Mouse (Mus musculus): ENCODE results near the gene Nags. TPM values are rescaled to one million over a fixed set of nuclear protein-coding genes. Genes with fewer than 3 reads are reported as not detected.

The Nags gene
- total RNA-seq, 2 experiments from 2014 or later: 1.3 to 3.1 TPM

Other genes starting within 250 kb of the Nags start
- under 1 TPM; 0.20 to 0.25 TPM for gene Sost, start 178.5 kb upstream of the Nags start, total RNA-seq (2021)
- gene Cfap97d1, start 161.2 kb upstream of the Nags start, total RNA-seq (2021): not detected
- 10 to 100 TPM; 62.2 to 71.6 TPM for gene Dusp3, start 158.5 kb upstream of the Nags start, total RNA-seq (2021)
- gene Mpp3, start 117.1 kb upstream of the Nags start, total RNA-seq (2021): 10 to 100 TPM; 19.2 to 24.4 TPM
- 10 to 100 TPM; 10.7 to 15.6 TPM for gene Cd300lg, start 104.0 kb upstream of the Nags start, total RNA-seq (2021)
- gene Mpp2, start 57.0 kb upstream of the Nags start, total RNA-seq (2021): 10 to 100 TPM in 1 of 2 experiments, 1 to 10 TPM in 1; 8.8 to 11.5 TPM
- gene Ppy, start 44.2 kb upstream of the Nags start, total RNA-seq (2021): 1 to 10 TPM in 1 of 2 experiments, not detected in 1; 7.4 TPM
- gene Pyy, start 37.7 kb upstream of the Nags start, total RNA-seq (2021): 10 to 100 TPM in 1 of 2 experiments, not detected in 1; 25.9 TPM
- gene Tmem101, start 10.9 kb downstream of the Nags start, total RNA-seq (2021): 10 to 100 TPM; 21.8 to 22.5 TPM
- gene Lsm12, start 39.8 kb downstream of the Nags start, total RNA-seq (2021): 10 to 100 TPM; 83.5 to 83.6 TPM
- gene G6pc3, start 44.1 kb downstream of the Nags start, total RNA-seq (2021): 10 to 100 TPM; 86.3 to 93.3 TPM
- 100 to 1,000 TPM; 123 to 125 TPM for gene Hdac5, start 84.7 kb downstream of the Nags start, total RNA-seq (2021)
- gene BC030867, start 103.4 kb downstream of the Nags start, total RNA-seq (2021): 1 to 10 TPM; 4.8 to 6.0 TPM
- gene Asb16, start 123.2 kb downstream of the Nags start, total RNA-seq (2021): under 1 TPM; 0.53 to 0.79 TPM
- 10 to 100 TPM; 56.5 to 58.3 TPM for gene Tmub2, start 139.4 kb downstream of the Nags start, total RNA-seq (2021)
- gene Atxn7l3, start 151.1 kb downstream of the Nags start, total RNA-seq (2021): 10 to 100 TPM; 58.3 to 58.7 TPM
- 100 to 1,000 TPM; 136 to 152 TPM for gene Ubtf, start 174.2 kb downstream of the Nags start, total RNA-seq (2021)
- gene Slc4a1, start 220.7 kb downstream of the Nags start, total RNA-seq (2021): 100 to 1,000 TPM in 1 of 2 experiments, 10 to 100 TPM in 1; 75.5 to 140 TPM
- 10 to 100 TPM; 59.3 to 61.2 TPM for gene Rundc3a, start 247.9 kb downstream of the Nags start, total RNA-seq (2021)